Mouse (Mus musculus) spleen, adult 2 months (tissue): ENCODE measurements around the gene Tle4.

Experiments
- CTCF ChIP-seq: fragments of 200-500 bp; IDR thresholded peaks from 2 replicates; pipeline ENCODE4 v1.5.1; 2011; ENCODE audit warnings: mild to moderate bottlenecking, inconsistent platforms; ENCODE audit not compliant: insufficient read depth, insufficient read length, insufficient replicate concordance; ENCODE audit errors: extremely low read depth
- POLR2A ChIP-seq: fragments of 200-500 bp; IDR thresholded peaks from 2 replicates; pipeline ENCODE4 v1.6.1; 2011; ENCODE audit warnings: low read depth, low read length, inconsistent platforms

DNA sequence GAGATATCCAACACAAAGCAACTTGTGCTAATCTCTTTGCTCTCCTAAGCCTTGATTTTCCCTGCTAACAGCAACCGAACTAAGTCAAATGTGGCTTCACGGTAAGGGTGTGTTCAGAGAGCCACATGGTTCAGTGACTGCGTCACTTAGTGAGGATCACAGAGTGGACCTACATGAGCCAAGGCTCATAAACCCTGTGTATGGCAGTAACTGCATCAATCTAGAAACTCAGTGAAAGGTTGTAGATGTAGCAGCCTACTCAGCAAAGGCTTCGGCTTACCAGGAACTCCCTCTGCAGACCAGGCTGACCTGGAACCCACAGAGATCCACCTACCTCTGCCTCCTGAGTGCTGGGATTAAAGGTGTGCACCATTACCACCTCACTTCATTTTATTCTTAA is 164.0 kb downstream of the Tle4 start:
- TF ChIP-seq POLR2A: no peak
- no peak for TF ChIP-seq CTCF
